Mouse (Mus musculus) MEL (cell line): ENCODE data around the gene Zwilch. TPM values are rescaled to one million over a fixed set of nuclear protein-coding genes. Genes with fewer than 3 reads are reported as not detected.

Source experiments
- DNase-seq: peaks from one replicate; pipeline ENCODE4 v3.0.0; 2011; ENCODE audit warnings: low read depth, low spot score
- H3K27ac ChIP-seq: 2 replicates; pipeline ENCODE4 v1.5.1; 2012; ENCODE audit warnings: low read depth, mild to moderate bottlenecking, control low read depth, low read length, moderate library complexity; ENCODE audit not compliant: control insufficient read depth
- H3K27me3 ChIP-seq, 2 experiments: fragments of 150-350 bp in 1 of 2; sonication (generic) in 1 of 2; 2 replicates each; pipeline ENCODE4 v1.6.1; 2012; ENCODE audit warnings: low read length in 2 of 2, mild to moderate bottlenecking in 2 of 2, improper control_type of control experiment in 1 of 2, moderate library complexity in 1 of 2; ENCODE audit not compliant: insufficient read depth in 2 of 2, control insufficient read depth in 1 of 2
- H3K36me3 ChIP-seq, 2 experiments: 2 replicates each; pipeline ENCODE4 v1.6.1; 2012 to 2014; ENCODE audit warnings: low read length in 2 of 2, improper control_type of control experiment in 1 of 2, inconsistent platforms in 1 of 2, mild to moderate bottlenecking in 1 of 2; ENCODE audit not compliant: insufficient read depth in 2 of 2, control insufficient read depth in 1 of 2
- H3K4me1 ChIP-seq, 2 experiments: fragments of 150-350 bp in 1 of 2; sonication (generic) in 1 of 2; 2 replicates each; pipeline ENCODE4 v1.6.1; 2012; ENCODE audit warnings: low read length in 2 of 2, improper control_type of control experiment in 1 of 2, mild to moderate bottlenecking in 1 of 2; ENCODE audit not compliant: insufficient read depth in 2 of 2, control insufficient read depth in 1 of 2
- H3K4me3 ChIP-seq, 2 experiments: fragments of 150-350 bp in 1 of 2; sonication (generic) in 1 of 2; 2 replicates each; pipeline ENCODE4 v1.5.1; 2012; ENCODE audit warnings: low read depth in 2 of 2, low read length in 2 of 2, mild to moderate bottlenecking in 2 of 2, moderate library complexity in 2 of 2, control low read depth in 1 of 2, improper control_type of control experiment in 1 of 2; ENCODE audit not compliant: control insufficient read depth in 1 of 2, insufficient read depth in 1 of 2
- H3K79me2 ChIP-seq: 2 replicates; pipeline ENCODE4 v1.6.1; 2012; ENCODE audit warnings: mild to moderate bottlenecking, low read length, moderate library complexity; ENCODE audit not compliant: control insufficient read depth, poor library complexity, insufficient read depth
- H3K9ac ChIP-seq: 2 replicates; pipeline ENCODE4 v1.6.1; 2012; ENCODE audit warnings: low read depth, mild to moderate bottlenecking, control low read depth, low read length, moderate library complexity; ENCODE audit not compliant: control insufficient read depth, poor library complexity, severe bottlenecking
- H3K9me3 ChIP-seq: fragments of 150-350 bp; sonication (generic); replicated peaks from 2 replicates; pipeline ENCODE4 v1.6.1; 2012; ENCODE audit warnings: mild to moderate bottlenecking, low read length, improper control_type of control experiment, moderate library complexity; ENCODE audit not compliant: insufficient read depth
- BHLHE40 ChIP-seq: IDR thresholded peaks from 2 replicates; pipeline ENCODE4 v1.6.1; 2012; ENCODE audit warnings: low read depth, mild to moderate bottlenecking, inconsistent platforms, low read length, improper control_type of control experiment, borderline replicate concordance
- CHD1 ChIP-seq: IDR thresholded peaks from 2 replicates; pipeline ENCODE4 v1.6.1; 2012; ENCODE audit warnings: low read depth, mild to moderate bottlenecking, inconsistent platforms, low read length, improper control_type of control experiment
- CHD2 ChIP-seq: IDR thresholded peaks from 2 replicates; pipeline ENCODE4 v1.6.1; 2011; ENCODE audit warnings: low read length, improper control_type of control experiment
- CTCF ChIP-seq, 3 experiments: IDR thresholded peaks in 2 of 3; conservative IDR thresholded peaks in 1 of 3; 2 replicates each; pipeline ENCODE4 v1.5.1; 2011 to 2012; ENCODE audit warnings: low read length in 3 of 3, low read depth in 2 of 3, mild to moderate bottlenecking in 2 of 3, improper control_type of control experiment in 1 of 3, inconsistent platforms in 1 of 3, mixed read lengths in 1 of 3, moderate library complexity in 1 of 3; ENCODE audit not compliant: control insufficient read depth in 1 of 3, insufficient read depth in 1 of 3, poor library complexity in 1 of 3, severe bottlenecking in 1 of 3
- E2F4 ChIP-seq: IDR thresholded peaks from 2 replicates; pipeline ENCODE4 v1.6.1; 2011; ENCODE audit warnings: low read depth, low read length, improper control_type of control experiment, borderline replicate concordance
- ELF1 ChIP-seq: IDR thresholded peaks from 2 replicates; pipeline ENCODE4 v1.6.1; 2014; ENCODE audit warnings: low read depth, mild to moderate bottlenecking, inconsistent platforms, low read length, improper control_type of control experiment, moderate library complexity
- EP300 ChIP-seq, 2 experiments: IDR thresholded peaks; 2 replicates each; pipeline ENCODE4 v1.6.1; 2011; ENCODE audit warnings: improper control_type of control experiment in 2 of 2, low read length in 2 of 2, low read depth in 1 of 2, mild to moderate bottlenecking in 1 of 2
- ETS1 ChIP-seq: IDR thresholded peaks from 2 replicates; pipeline ENCODE4 v1.6.1; 2012; ENCODE audit warnings: low read depth, mild to moderate bottlenecking, inconsistent platforms, low read length, improper control_type of control experiment, moderate library complexity
- GABPA ChIP-seq: IDR thresholded peaks from 2 replicates; pipeline ENCODE4 v1.6.1; 2012; ENCODE audit warnings: low read depth, mild to moderate bottlenecking, inconsistent platforms, low read length, improper control_type of control experiment, moderate library complexity
- GATA1 ChIP-seq: IDR thresholded peaks from 2 replicates; pipeline ENCODE4 v1.6.1; 2011; ENCODE audit warnings: low read depth, low read length, improper control_type of control experiment
- HCFC1 ChIP-seq: IDR thresholded peaks from 2 replicates; pipeline ENCODE4 v1.6.1; 2012; ENCODE audit warnings: low read depth, mild to moderate bottlenecking, inconsistent platforms, low read length, improper control_type of control experiment, moderate library complexity
- JUND ChIP-seq: IDR thresholded peaks from 2 replicates; pipeline ENCODE4 v1.6.1; 2011; ENCODE audit warnings: low read depth, mild to moderate bottlenecking, improper control_type of control experiment, low read length
- KAT2A ChIP-seq: conservative IDR thresholded peaks from 2 replicates; pipeline ENCODE4 v1.6.1; 2012; ENCODE audit warnings: low read depth, low read length, improper control_type of control experiment, inconsistent platforms
- MAFK ChIP-seq: IDR thresholded peaks from 2 replicates; pipeline ENCODE4 v1.6.1; 2011; ENCODE audit warnings: low read depth, mild to moderate bottlenecking, low read length, improper control_type of control experiment, borderline replicate concordance
- MAX ChIP-seq: IDR thresholded peaks from 2 replicates; pipeline ENCODE4 v1.6.1; 2011; ENCODE audit warnings: low read length, improper control_type of control experiment
- MAZ ChIP-seq: IDR thresholded peaks from 2 replicates; pipeline ENCODE4 v1.6.1; 2012; ENCODE audit warnings: low read depth, mild to moderate bottlenecking, inconsistent platforms, low read length, improper control_type of control experiment
- MEF2A ChIP-seq: IDR thresholded peaks from 2 replicates; pipeline ENCODE4 v1.6.1; 2014; ENCODE audit warnings: low read depth, mild to moderate bottlenecking, inconsistent platforms, low read length, improper control_type of control experiment; ENCODE audit not compliant: poor library complexity, insufficient replicate concordance, severe bottlenecking; ENCODE audit errors: extremely low read depth
- MYB ChIP-seq: IDR thresholded peaks from 2 replicates; pipeline ENCODE4 v1.6.1; 2011; ENCODE audit warnings: mild to moderate bottlenecking, low read depth, low read length, improper control_type of control experiment
- MYC ChIP-seq: IDR thresholded peaks from 2 replicates; pipeline ENCODE4 v1.6.1; 2011; ENCODE audit warnings: low read depth, mild to moderate bottlenecking, low read length, improper control_type of control experiment, moderate library complexity
- NELFE ChIP-seq: IDR thresholded peaks from 2 replicates; pipeline ENCODE4 v1.6.1; 2011; ENCODE audit warnings: low read depth, low read length, improper control_type of control experiment
- NRF1 ChIP-seq: IDR thresholded peaks from 2 replicates; pipeline ENCODE4 v1.6.1; 2014; ENCODE audit warnings: low read depth, mild to moderate bottlenecking, inconsistent platforms, low read length, improper control_type of control experiment, moderate library complexity; ENCODE audit not compliant: poor library complexity, insufficient read depth, severe bottlenecking
- POLR2A ChIP-seq, 2 experiments: IDR thresholded peaks; 2 replicates each; pipeline ENCODE4 v1.6.1; 2011 to 2012; ENCODE audit warnings: low read length in 2 of 2, mild to moderate bottlenecking in 2 of 2, control low read depth in 1 of 2, improper control_type of control experiment in 1 of 2, low read depth in 1 of 2, moderate library complexity in 1 of 2; ENCODE audit not compliant: control insufficient read depth in 1 of 2, insufficient read depth in 1 of 2, poor library complexity in 1 of 2
- POLR2AphosphoS2 ChIP-seq: IDR thresholded peaks from 2 replicates; pipeline ENCODE4 v1.6.1; 2011; ENCODE audit warnings: low read length, improper control_type of control experiment
- RAD21 ChIP-seq: IDR thresholded peaks from 2 replicates; pipeline ENCODE4 v1.6.1; 2011; ENCODE audit warnings: mild to moderate bottlenecking, low read depth, low read length, improper control_type of control experiment
- RCOR1 ChIP-seq: IDR thresholded peaks from 2 replicates; pipeline ENCODE4 v1.6.1; 2012; ENCODE audit warnings: low read depth, mild to moderate bottlenecking, inconsistent platforms, low read length, improper control_type of control experiment
- SIN3A ChIP-seq: IDR thresholded peaks from 2 replicates; pipeline ENCODE4 v1.6.1; 2012; ENCODE audit warnings: low read length, improper control_type of control experiment, inconsistent platforms
- SMC3 ChIP-seq: IDR thresholded peaks from 2 replicates; pipeline ENCODE4 v1.6.1; 2011; ENCODE audit warnings: low read depth, low read length, improper control_type of control experiment
- TAL1 ChIP-seq: IDR thresholded peaks from 2 replicates; pipeline ENCODE4 v1.6.1; 2012; ENCODE audit warnings: mild to moderate bottlenecking, inconsistent platforms, low read length, moderate library complexity, mixed read lengths
- TBP ChIP-seq: IDR thresholded peaks from 2 replicates; pipeline ENCODE4 v1.8.0; 2011; ENCODE audit warnings: low read depth, low read length, improper control_type of control experiment
- TCF12 ChIP-seq: IDR thresholded peaks from 2 replicates; pipeline ENCODE4 v1.6.1; 2014; ENCODE audit warnings: low read depth, mild to moderate bottlenecking, inconsistent platforms, low read length, improper control_type of control experiment, moderate library complexity
- UBTF ChIP-seq: IDR thresholded peaks from 2 replicates; pipeline ENCODE4 v1.6.1; 2012; ENCODE audit warnings: low read depth, mild to moderate bottlenecking, inconsistent platforms, low read length, improper control_type of control experiment, moderate library complexity, borderline replicate concordance; ENCODE audit not compliant: insufficient read depth
- USF1 ChIP-seq: IDR thresholded peaks from 2 replicates; pipeline ENCODE4 v1.6.1; 2014; ENCODE audit warnings: low read depth, mild to moderate bottlenecking, inconsistent platforms, low read length, improper control_type of control experiment, moderate library complexity
- USF2 ChIP-seq, 2 experiments: IDR thresholded peaks; 2 replicates each; pipeline ENCODE4 v1.6.1; 2011 to 2012; ENCODE audit warnings: improper control_type of control experiment in 2 of 2, low read length in 2 of 2, borderline replicate concordance in 1 of 2, inconsistent platforms in 1 of 2, low read depth in 1 of 2, mild to moderate bottlenecking in 1 of 2; ENCODE audit not compliant: insufficient read depth in 1 of 2
- ZC3H11A ChIP-seq: IDR thresholded peaks from 2 replicates; pipeline ENCODE4 v1.6.1; 2012; ENCODE audit warnings: low read depth, mild to moderate bottlenecking, inconsistent platforms, low read length, improper control_type of control experiment
- ZKSCAN1 ChIP-seq: IDR thresholded peaks from 2 replicates; pipeline ENCODE4 v1.6.1; 2012; ENCODE audit warnings: low read depth, mild to moderate bottlenecking, inconsistent platforms, low read length, improper control_type of control experiment, moderate library complexity
- ZMIZ1 ChIP-seq: IDR thresholded peaks from 2 replicates; pipeline ENCODE4 v1.6.1; 2012; ENCODE audit warnings: low read depth, mild to moderate bottlenecking, inconsistent platforms, low read length, improper control_type of control experiment, moderate library complexity
- ZNF384 ChIP-seq: IDR thresholded peaks from 2 replicates; pipeline ENCODE4 v1.6.1; 2012; ENCODE audit warnings: low read depth, mild to moderate bottlenecking, inconsistent platforms, low read length, improper control_type of control experiment
- polyA plus RNA-seq, 2 experiments: library from polyadenylated mRNA; stranded (reverse) in 1 of 2; unstranded in 1 of 2; fragments of >175 nt in 1 of 2; fragments of >200 nt in 1 of 2; gene quantifications; 2 replicates each; pipeline versions ENCODE4 v1.2.1 to v1.2.4; 2012; ENCODE audit warnings: low replicate concordance in 2 of 2, low read depth in 1 of 2; ENCODE audit not compliant: insufficient read length in 2 of 2, insufficient read depth in 1 of 2, missing spikeins in 1 of 2
- total RNA-seq: library from RNA; depleted of rRNA; stranded (reverse); fragments of 300-350 nt; gene quantifications from 2 replicates; pipeline ENCODE4 v1.2.3, GENCODE M21; 2012

Zwilch gene
- total and polyA plus RNA-seq, 3 experiments, result 60.6 to 89.2 TPM; not detected in 1

- DNase-seq, result no peak
- Histone ChIP-seq H3K9me3 (no peaks in the 10 kb centered on the region), H3K27me3 (no peaks in the 10 kb centered on the region), H3K27ac (peak overlapping the region; percentile 99), H3K79me2 (peaks cover 64% of the 10 kb centered on the region), H3K4me3 (peak overlapping the region; percentile 74 to 85), H3K36me3 (peaks cover 26 to 40% of the 10 kb centered on the region in 2 experiments), H3K9ac (peak overlapping the region; percentile 100), H3K4me1 (peaks cover 0 to 11% of the 10 kb centered on the region in 2 experiments; a peak in 3 of 4 replicates)
- TF ChIP-seq ELF1, result no peak
- TF ChIP-seq RAD21, result no peak
- no peak for TF ChIP-seq NRF1
- TF ChIP-seq JUND, result no peak
- no peak for TF ChIP-seq HCFC1
- TF ChIP-seq MYB, result no peak
- TF ChIP-seq BHLHE40, result no peak
- no peak for TF ChIP-seq TCF12
- 0 out of 2 replicates have a peak, but pooled peaks have one; percentile 9 for TF ChIP-seq ETS1
- no peak for TF ChIP-seq E2F4
- TF ChIP-seq TAL1, result no peak
- no peak for TF ChIP-seq POLR2AphosphoS2
- no peak for TF ChIP-seq USF2 (IDR thresholded peaks at IDR 0.05; ENCODE audit: borderline replicate concordance in 1 of 2, insufficient read depth in 1 of 2, low read depth in 1 of 2, low read length in 2 of 2)
- TF ChIP-seq TBP, result no peak
- no peak for TF ChIP-seq CHD2
- TF ChIP-seq POLR2A (IDR thresholded peaks at IDR 0.05; ENCODE audit: control insufficient read depth in 1 of 2, insufficient read depth in 1 of 2, low read depth in 1 of 2, low read length in 2 of 2, poor library complexity in 1 of 2), result no peak; a peak in 1 of 4 replicates
- TF ChIP-seq ZC3H11A, result no peak
- TF ChIP-seq NELFE, result no peak
- TF ChIP-seq MYC, result no peak
- no peak for TF ChIP-seq ZNF384
- TF ChIP-seq CHD1, result peak; percentile 86; the same call in 1 of the 2 replicates
- TF ChIP-seq MAZ, result peak; percentile 38; the same call in 1 of the 2 replicates
- TF ChIP-seq GABPA, result no peak
- no peak for TF ChIP-seq SMC3
- no peak for TF ChIP-seq EP300 (IDR thresholded peaks at IDR 0.05; ENCODE audit: low read depth in 1 of 2, low read length in 2 of 2)
- no peak for TF ChIP-seq MAFK
- no peak for TF ChIP-seq GATA1
- no peak for TF ChIP-seq CTCF (IDR thresholded peaks at IDR 0.05 in 2 of 3, conservative IDR thresholded peaks at IDR 0.05 in 1 of 3; ENCODE audit: control insufficient read depth in 1 of 3, insufficient read depth in 1 of 3, low read depth in 2 of 3, low read length in 3 of 3, poor library complexity in 1 of 3, severe bottlenecking in 1 of 3)
- peak; percentile 11; the same call in 1 of the 2 replicates for TF ChIP-seq SIN3A
- no peak for TF ChIP-seq MEF2A
- no peak for TF ChIP-seq USF1
- TF ChIP-seq ZMIZ1, result no peak
- TF ChIP-seq KAT2A, result no peak
- peak; percentile 68 for TF ChIP-seq MAX
- no peak for TF ChIP-seq ZKSCAN1
- no peak for TF ChIP-seq RCOR1
- peak; percentile 56; the same call in 1 of the 2 replicates for TF ChIP-seq UBTF
Observed at GRCm38 (mm10) chr9:64172145-64172815, 624 bp downstream of the Zwilch start.
